Mouse (Mus musculus) layer of hippocampus, adult 8-10 months (tissue): ENCODE results near the gene Mrpl33. TPM values are rescaled to one million over a fixed set of nuclear protein-coding genes. Genes with fewer than 3 reads are reported as not detected.

Source experiments
- DNase-seq, 2 experiments: peaks; one replicate each; pipeline ENCODE4 v3.0.0; 2022; ENCODE audit warnings: low spot score in 2 of 2
- total RNA-seq, 4 experiments: library from RNA; stranded (reverse); gene quantifications; 2 replicates each; pipeline ENCODE4 v1.2.4; 2022

The Mrpl33 gene
- total RNA-seq, 4 experiments from 2014 or later: 87.4 to 102 (median 95.8) TPM

- no peak for DNase-seq
Measured at GRCm38 (mm10) chr5:31636636-31637253, 40.0 kb downstream of the Mrpl33 start.

DNA sequence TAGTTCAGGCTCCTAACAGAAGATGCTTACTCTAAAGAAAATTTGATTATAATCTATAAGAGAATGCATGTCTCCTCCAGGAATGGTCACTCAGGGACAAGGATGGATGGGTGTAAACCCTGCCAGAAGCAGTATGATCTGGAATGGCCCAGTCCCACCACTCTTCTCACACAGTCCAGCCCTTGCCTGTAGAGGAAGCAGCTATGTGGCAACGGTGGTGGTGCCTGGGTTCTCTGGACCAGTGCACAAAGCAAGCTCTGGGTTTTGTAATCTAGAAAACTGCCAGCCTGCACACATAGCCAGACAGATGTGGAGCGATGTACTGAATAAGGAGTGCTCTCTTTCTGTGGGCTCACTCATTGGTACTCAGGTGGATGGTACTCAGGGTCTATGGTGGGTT, 43.8 kb downstream of the Mrpl33 start:
- no peak for DNase-seq

GRCm38 (mm10) chr5:31642300-31642699, 45.6 kb downstream of the Mrpl33 start:
- DNase-seq: no peak

GRCm38 (mm10) chr5:31644272-31644671, 47.5 kb downstream of the Mrpl33 start:
- DNase-seq: no peak

DNA sequence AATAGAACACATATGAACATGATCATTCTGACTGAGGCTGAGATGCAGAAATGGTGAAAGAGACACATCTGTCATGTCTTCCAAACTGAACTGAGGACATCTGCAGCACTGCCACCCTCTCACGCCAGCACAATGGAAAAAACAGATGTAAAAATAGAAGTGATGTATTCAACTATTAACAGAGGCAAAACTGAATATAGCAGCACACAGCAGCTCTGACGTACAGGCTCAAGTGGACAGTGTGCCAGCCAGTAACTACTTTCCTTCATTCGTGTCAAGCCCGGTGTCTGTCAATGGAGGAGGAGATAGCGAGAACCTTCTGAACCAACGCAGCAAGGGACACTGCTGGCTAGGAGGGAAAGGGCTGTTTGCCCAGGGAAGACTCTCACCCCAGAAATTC, 48.1 kb downstream of the Mrpl33 start:
- DNase-seq: no peak

DNA sequence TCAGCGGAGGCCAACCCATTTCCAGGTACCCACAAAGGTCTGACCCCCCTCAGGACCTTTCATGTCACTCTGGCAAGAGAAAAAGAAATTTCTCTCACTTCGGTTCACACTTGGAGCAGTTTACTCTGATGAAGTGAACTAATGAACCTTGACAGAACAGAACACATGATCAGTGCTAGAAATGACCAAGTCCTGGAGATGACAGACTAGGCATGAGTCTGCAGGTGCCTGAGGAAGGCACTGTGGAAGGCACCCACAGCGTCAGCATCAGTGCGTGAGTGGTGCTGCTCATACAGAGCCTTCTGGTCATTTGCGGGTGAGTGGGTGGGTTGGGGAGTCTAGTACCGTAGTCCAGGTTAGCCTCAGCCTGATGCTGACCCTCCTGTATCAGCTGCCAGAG, 49.1 kb downstream of the Mrpl33 start:
- no peak for DNase-seq

GRCm38 (mm10) chr5:31646574-31646973, 49.8 kb downstream of the Mrpl33 start:
- DNase-seq: no peak

- DNase-seq: no peak
Measured at GRCm38 (mm10) chr5:31647327-31647726, 50.6 kb downstream of the Mrpl33 start.

DNA sequence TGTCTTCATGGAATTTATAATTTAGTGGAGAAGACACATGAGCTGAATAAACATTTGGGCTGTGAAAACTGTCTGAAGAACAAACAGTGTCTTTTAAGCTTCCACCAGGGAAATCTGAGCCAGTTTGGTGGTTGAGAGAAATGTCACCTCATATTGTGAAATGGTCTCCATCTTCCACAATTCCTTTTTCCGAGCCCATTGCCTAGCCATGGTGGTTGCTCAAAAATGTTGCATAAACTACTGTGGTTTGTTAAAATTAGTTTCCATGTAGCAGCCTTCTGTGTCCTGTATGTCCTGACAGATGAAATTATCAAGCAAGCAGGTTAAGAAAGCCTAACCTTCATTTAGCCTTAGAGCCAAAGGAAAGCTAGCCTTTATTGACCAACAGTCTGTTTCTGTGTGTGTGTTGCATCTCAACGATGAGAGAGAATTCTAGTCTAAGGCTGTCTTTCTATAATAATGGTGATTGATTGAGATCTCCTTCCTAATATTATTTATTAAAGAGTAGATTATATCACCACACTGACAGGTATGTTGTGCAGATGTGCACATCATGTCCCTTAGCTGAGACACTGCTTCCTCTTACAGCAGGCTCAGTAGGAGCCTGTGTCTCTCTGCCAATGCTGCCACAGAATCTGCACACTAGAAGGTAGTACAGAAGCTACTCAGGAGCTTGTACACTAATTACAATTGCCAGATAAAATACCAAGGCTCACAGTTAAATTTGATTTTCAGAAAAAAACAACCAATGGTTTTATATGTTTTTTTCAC, 54.0 kb downstream of the Mrpl33 start:
- DNase-seq: no peak

- DNase-seq: no peak
Measured at GRCm38 (mm10) chr5:31655688-31656190, 59.0 kb downstream of the Mrpl33 start.

- DNase-seq: no peak
Measured at GRCm38 (mm10) chr5:31666176-31666575, 69.4 kb downstream of the Mrpl33 start.

GRCm38 (mm10) chr5:31668325-31668968, 71.7 kb downstream of the Mrpl33 start:
- no peak for DNase-seq

- DNase-seq: no peak
Measured at GRCm38 (mm10) chr5:31669984-31670383, 73.2 kb downstream of the Mrpl33 start.

DNA sequence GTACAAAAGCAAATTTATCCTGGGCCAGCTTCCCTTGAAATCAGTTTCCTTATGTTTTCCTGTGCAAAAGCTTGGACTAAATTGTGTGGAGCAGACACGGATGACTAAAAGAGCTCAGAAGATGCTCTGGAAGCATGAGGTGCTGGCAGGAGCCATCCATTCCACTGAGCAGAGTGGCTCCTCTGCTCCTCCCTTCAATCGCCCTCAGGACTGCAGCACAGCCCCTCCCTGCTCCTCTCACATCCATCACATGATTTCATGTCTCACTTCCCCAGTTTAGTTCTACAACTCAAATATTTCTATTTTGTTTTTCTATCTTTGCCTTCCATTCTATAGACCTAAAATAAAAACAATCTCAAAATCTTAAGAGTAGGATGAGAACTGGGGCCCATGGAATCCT, 74.4 kb downstream of the Mrpl33 start:
- no peak for DNase-seq

DNA sequence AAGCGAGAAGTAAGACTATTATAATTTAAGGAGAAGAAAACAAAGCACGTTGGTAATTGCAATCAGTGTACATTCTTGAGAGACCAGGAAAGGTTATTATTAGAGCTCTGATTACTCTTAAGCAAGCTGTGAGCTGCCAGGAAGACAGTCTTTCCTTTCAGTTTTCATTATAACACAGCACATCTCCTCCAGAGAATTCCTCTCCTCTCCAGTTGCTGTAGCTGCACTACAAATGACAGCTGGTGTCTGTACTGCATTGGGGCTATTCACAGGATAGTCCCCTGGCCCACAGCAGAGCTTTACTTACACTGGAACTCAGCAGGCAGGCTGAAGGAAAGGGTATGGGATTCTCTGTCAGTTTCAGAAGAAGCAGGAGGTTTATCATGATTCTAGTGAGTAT, 76.7 kb downstream of the Mrpl33 start:
- DNase-seq: no peak

GRCm38 (mm10) chr5:31678000-31678399, 81.3 kb downstream of the Mrpl33 start:
- DNase-seq: no peak

- no peak for DNase-seq
Measured at GRCm38 (mm10) chr5:31680183-31680582, 83.4 kb downstream of the Mrpl33 start.

DNA sequence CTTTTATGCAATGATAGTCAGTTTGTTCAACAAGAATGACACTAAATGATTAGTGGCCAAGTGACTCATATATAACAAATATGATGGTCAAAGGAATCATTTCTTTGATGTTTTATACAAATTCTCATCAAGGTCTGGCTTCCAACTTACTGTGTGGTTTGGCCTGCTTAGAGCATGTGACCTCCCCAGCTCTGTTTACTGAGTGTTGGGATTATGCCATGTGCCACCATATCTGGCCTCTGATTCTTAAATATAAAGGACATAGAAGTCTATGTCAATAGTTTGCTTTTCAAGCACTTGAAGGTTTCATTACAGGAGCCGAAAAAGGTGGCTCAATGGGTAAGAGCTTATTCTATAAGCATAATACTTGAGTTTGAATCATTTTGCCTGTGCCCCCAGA, 85.6 kb downstream of the Mrpl33 start:
- DNase-seq: no peak

DNA sequence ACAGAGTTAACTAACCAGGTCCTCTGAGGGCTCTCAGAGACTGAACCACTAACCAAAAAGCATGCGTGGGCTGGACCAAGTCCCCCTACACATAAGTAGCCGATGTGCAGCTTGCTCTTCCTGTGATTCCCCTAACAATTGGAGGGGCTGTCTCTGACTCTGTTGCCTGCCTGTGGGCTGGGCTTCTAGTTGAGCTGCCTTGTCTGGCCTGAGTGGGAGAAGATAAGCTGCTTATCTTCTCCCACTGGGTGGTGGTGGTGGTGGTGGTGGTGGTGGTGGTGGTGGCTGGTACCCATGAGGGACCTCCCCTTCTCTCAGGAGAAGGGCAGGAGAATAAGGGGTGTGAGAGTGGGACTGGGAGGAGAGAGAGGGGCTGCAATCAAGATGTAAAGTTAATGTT, 89.3 kb downstream of the Mrpl33 start:
- no peak for DNase-seq

DNA sequence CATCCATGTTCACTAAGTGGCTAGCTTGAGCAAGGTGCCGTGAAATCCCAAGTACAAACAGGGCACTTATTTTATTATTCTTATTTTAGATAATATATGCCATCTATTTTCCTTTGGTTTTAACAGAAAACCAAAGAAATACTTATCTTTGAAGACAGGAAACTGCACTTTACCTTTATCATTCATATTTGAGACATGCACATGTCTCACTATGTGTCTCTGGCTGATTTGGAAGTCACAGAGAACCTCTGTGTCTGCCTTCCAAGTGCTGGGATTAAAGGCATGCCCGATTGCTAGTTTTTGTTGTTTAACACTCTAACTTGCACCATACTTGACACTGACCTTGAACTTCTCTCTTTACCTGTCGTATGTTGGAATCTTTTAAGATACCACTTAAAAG, 91.2 kb downstream of the Mrpl33 start:
- DNase-seq: no peak

- no peak for DNase-seq
Measured at GRCm38 (mm10) chr5:31693191-31693590, 96.5 kb downstream of the Mrpl33 start.

- no peak for DNase-seq
Measured at GRCm38 (mm10) chr5:31696971-31697643, 100.4 kb downstream of the Mrpl33 start, which contains the start of gene Rbks. Rbks (minus strand) TSS chr5:31697627.
